Mouse (Mus musculus) CD4-positive helper T cell, adult 2 months (primary cell): Measurements from ENCODE around the gene Polr1a.

Experiments
- DNase-seq: peaks from one replicate; pipeline ENCODE4 v3.0.0-alpha.2; 2012; ENCODE audit warnings: low read depth, missing footprints, low spot score

The Polr1a gene

DNA sequence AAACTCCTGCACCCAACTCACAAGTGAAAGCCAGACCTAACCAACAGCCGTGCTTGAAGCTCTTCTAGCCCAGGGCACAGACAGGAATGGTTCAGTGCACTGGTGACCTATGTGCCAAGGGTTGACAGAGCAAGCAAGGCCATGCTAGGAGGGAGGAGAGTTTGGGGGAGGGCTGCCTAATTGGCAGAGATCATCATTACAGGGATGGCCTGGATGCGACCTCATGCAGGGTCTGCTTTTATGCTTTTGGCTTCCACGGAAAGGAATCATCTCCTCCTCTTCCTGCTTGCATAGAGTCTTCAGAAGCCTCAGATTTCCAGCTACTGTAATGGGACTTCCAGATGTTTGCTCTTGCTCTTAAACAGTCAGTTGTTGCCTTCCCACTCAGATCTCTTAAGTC lies 40.9 kb downstream of the Polr1a start:
- no peak for DNase-seq

DNA sequence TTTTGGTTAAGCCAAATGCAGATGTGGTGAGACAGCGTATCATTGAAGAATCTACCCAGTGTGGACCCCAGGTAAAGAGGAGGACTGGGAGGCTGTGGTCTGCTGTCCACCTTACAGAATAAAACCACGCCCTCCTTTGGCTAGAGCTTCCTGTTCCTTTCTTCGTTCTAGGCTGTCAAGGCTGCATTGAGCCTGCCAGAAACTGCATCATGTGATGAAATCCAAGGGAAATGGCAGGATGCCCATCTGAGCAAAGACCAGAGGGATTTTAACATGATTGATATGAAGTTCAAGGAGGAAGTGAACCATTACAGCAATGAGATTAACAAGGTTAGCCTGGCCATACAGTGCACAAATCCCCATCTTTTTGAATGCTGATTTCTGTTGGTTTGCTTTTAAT lies 41.7 kb downstream of the Polr1a start:
- DNase-seq, result no peak

DNA sequence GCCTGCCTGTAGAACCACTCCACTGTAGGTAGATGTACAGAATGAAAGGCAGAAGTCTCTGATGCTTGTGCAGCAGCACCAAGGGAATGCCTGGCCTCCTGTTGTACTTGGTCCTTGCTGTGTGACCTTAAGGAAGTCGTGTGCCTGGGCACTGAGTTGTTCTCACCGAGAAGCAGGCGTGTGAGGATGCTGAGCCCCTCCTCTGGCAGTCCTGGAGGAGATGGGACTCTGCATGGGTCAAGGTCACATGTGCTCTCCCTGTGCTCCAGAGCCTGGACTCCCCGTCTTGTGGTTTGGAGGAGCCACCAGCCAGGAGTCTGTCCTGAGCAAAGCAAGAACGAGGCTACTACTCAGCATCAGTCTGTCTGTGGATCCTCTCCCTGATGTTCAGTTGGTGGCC lies 42.3 kb downstream of the Polr1a start:
- DNase-seq, result no peak

DNA sequence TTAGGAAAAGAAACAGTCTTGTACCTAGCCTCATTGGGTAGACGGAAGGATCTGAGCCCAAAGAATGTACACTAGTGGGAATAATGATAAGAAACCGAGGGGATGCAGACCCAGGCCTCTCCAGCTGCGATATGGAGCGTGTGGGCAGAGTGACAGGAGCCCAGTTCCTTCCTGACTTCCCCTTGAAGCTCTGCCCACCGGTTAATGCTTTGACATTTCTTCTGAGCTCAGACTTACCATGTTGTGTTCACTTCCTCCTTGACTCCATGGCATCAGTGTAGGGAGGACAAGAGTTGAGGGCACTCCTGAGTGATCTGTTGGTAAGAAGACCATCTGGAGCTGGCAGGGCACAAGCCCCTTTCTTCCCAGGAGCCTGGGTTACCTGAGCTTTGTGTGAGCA lies 53.3 kb downstream of the Polr1a start:
- DNase-seq, result peak; percentile 4

DNA sequence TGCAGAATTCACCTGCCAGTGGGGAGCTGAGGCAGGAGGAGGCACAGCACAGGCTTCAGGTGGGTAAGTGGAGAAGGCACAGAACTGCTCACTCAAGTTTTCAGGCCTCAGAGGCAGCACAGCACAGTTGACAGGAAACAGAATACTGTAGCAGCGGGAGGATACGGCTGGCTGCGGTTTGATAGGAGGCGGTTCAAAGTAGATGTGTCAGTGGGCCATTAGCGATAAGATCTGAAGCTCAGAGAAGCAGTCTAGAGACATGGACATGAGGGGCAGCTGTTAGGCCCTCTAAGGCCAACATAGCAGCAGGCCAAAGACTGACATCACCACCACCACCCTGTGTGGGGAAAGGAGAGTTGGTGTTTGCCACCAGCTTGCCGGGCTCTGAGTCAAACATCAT lies 53.9 kb downstream of the Polr1a start:
- peak; percentile 75 for DNase-seq

DNA sequence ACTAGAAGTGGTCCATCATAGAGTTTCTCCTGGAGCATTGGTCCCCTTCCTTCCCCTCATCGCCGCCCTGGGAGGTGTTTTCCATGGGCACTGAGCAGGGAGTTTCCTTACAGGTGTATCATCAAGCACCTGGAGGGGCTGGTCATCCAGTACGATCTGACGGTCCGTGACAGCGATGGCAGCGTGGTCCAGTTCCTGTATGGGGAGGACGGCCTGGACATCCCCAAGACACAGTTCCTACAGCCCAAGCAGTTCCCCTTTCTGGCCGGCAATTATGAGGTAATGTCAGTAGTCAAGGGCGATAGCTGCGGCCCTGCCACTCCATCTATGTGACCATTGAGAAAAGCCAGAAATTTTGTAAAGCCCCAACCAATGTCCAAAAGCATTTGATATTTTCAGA lies 54.7 kb downstream of the Polr1a start:
- DNase-seq, result no peak

DNA sequence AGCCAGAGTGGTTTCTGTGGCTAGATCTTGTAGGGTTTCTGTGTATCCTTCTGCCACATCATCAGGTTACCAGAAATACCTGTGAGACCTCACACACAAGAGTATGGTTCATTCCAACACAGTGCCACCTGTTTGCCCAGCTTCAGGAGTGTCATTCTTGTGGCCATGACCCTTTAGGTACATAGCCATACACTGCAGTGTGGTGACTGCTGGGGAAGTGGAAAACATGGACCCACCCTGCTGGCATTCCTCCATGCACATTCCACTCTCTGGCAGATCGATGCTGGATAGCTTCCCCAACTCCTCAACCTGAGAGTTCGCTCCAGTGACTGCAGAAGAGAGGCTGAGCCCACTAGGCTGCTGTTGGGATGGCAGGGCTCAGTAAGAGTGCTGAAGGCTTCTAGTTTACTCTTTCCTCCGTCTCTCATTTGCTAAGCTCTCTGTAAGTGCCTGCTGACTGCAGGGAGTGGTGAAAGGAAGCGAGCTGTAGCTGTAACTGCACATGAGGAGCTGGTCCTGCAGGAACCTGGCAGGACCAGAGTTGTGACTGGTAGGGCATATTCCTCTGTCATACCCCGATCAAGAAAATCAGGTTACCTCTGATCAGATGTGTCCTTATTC lies 57.9 kb downstream of the Polr1a start:
- DNase-seq, result no peak

DNA sequence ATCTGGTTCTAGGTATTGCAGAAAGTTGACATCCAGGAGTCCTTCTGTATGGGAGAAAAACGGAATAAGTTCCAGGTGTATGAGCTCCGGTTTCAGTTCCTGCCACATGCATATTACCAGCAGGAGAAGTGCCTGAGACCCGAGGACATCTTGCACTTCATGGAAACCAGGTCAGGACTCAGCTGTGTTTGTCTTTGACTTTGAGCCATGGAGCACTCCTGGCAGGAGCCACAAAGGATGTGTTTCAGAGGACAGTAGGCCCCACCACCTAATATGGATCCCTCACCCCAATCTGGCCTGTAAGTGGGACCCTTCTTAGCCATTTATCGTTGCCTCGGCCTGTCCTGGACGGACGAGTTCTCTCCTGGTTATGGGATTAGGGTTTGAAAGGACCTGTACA lies 59.0 kb downstream of the Polr1a start:
- DNase-seq, result no peak

DNA sequence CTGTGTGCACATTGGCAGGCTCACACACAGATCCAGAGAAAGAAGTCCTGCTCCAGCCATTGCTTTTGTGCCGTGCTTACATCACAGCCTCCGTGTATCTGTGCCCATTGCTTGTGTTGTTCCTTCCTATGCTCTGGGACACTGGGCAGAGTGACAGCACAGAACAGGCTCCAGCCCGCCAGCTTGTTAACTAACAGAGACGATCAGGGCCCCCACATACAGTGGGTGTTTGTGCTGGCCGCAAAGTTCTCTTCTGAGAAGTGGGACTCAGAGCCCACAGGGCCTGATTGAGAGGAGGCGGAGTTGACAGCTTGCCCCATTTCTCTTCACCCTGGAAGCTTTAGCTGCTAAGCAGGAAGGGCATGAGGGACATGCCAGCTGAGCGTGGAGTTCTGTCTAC lies 60.6 kb downstream of the Polr1a start:
- no peak for DNase-seq

DNA sequence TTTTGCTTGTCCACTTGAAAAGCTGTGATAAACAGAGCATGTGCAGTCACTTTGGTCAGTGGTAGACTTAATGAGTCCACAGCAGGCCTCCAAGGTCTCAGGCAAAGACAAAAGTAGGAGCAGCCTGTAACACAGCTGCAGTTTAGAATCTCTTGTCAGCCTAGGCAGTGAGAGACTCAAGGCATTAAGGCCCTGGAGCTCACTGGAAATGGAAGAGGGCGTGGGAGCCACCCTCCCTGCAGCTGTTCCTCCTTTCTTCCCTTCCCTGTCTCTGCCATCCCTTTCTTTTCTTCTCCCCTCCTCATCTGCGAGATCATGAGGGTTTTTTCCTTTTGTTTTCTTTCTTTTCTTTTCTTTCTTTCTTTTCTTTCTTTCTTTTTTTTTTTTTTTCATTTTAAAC lies 61.3 kb downstream of the Polr1a start:
- DNase-seq, result no peak

DNA sequence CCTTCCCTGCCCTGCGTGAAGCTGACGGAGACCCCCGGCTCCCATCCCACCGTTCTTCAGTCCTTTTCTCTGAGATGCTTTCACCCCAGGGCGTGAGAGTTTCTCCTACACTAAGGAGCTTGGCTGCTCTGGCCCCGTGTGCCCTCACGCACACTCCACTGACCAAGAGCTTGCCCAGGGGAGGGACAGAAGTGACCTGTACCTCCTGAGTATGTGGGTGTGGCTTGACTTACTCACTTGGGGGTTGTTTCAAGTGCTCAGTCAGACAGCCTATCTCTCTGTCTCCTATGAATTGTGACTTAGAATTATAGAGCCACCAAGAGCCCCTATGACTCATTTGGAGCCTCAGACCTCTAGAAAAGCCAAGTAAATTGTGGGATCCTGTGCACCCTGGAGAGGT lies 67.7 kb downstream of the Polr1a start:
- DNase-seq, result no peak

DNA sequence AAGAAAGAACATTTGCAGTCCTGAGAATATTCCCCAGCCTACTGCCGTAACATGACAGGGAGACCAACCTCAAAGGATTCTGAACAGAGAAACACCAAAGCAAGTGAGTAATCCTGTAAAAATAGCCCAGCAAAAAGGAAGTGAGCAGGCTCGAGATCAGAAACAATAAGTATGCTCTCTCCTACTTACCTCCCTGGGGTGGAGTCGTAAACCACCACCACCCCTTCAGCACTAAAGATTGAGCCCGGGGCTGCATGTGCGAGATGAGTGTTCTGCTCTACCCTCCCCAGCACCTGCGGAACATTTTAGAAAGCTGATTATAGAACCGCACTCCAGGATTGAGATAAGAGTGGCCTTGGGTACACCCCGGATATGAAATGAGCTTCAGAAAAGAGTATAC lies 71.3 kb downstream of the Polr1a start:
- DNase-seq, result peak; percentile 89

DNA sequence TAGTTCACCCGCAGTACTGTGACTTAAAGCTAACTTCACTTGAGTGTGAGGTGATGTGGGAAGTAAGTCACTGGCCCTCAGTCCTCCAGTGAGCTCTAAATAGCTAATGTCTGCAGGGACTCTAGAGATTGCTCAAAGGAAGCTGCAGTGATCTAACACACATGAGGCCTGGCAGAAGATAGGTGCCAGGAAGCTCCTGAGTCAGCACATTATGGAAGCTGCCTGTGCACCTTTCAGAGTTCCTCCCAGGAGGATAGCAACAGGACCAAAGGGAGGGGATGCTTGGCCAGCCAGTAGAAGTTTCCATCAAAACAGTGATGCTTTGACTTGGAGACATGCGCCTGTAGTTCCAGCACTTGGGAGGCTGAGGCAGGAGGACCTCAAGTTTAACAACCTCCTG lies 71.7 kb downstream of the Polr1a start:
- DNase-seq, result no peak

DNA sequence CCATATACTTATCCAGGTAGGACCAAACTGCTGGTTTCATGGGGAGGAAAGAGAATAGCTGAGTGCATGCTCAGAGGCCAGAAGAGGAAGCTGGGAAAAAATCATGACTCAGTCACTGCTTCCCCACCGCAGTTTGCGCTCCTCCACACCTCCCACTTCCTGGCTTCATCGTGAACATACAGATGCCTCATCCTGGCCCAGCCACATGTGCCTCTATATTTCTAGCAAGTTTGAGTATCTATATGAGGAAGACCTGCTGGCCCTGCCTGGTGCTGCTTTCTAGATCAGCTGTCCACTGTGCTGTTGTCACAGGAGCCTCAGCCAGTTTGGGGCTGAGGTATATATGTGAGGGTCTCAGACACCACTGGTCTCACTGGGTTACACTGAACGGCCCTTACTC lies 72.6 kb downstream of the Polr1a start:
- DNase-seq, result peak; percentile 64

DNA sequence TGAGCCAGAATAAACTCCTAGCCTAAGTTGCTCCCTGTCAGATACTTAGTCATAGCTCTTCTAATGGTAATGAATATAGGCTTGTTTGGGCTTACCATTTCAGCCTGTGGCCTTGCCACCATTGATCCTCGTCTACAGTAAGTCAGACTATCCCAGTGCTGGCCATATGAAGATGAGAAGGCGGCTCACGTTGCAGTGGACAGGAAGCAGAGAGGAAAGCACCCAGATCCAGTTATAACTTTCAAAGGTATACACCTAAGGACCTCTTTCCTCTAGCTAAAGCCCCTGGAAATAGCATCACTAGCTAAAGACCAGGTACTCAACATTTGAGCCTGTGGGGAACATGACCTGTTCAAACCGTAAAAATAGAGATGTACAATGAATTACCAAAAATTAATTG lies 77.1 kb downstream of the Polr1a start:
- no peak for DNase-seq

DNA sequence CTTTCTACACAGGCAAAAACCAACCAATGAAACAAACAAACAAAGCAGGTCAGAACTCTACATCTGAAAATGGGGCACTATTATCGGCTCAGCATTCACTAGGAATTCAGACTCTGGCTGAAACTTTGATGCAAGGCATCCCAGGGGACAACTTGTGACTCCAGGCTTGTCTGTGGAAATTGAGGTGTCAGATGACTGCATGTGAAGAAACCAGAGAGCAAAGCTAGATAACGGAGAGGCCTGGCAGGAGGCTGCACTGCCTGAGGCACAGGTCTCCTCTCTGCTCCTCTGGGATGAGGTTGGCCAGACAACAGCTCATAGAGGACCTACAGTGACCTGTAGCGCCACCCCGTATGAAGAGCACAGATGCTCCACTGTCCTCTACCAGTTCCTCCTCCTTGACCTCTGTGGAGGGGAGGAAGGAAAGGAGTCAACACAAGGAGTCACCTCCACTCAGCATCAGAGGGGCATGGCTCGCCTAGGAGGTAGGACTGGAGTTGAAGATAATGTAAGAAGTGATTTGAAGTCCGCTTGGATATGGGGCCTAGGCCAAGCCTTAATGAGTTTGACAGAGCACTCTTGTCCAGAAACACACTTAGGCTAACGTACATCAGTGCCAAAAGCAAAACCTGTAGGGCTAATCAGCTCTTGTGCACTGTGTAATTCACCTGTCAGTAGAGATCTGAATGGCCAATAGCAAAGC lies 78.8 kb downstream of the Polr1a start:
- DNase-seq, result no peak

DNA sequence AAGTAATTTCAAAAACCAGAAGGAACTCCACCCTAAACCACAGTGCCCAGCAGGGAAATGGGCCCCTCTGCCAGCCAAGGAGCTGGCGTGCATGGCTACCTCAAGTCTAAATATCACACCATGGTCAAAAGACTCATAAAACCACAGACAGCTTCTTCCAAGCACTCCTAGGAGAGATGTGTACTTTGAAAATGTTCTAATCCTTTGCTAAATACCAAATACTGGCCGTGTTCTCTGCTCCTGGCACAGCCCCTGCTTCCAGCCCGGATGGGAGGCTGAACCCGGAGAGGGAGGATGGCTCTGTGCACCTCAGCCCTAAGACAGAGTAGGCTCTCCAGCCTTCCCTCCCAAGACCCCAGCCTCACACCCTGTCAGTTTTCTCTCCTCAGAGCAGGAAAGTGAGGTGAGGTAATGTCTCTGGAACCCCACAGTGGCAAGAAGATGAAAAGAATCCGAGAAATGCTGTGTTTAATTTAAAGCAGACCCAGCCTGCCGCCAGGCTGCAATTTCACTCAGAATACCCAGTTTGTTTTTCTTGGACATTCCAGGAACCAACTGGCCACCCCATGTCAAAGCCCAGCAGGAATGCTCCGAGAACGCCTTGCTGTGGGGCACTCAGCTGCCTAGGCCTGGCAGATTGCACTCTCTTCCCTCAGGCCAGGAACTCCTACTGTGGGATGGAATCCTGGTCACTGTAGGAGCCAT lies 80.9 kb downstream of the Polr1a start:
- no peak for DNase-seq

DNA sequence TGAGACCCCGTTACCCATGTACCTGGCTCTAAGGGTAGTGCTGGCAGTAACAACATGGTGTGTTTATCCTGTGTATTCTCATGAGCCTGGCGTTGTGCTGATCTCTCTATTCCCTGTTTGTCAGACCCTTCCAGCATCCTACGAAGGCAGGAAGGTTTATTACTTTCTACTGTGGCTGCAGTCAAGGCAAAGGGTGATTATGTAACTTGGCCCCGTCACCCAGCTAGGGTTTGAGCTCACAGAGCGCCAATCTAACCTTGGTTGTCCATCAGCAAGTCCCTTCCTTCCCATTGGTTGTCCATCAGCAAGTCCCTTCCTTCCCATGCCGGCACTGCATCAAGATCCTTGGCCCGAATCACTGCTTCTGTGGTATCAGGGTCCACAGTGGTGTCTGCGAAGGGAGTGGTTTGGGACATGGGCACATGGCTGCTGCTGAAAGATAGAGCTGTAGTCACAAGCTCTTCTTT lies 81.6 kb downstream of the Polr1a start:
- no peak for DNase-seq

DNA sequence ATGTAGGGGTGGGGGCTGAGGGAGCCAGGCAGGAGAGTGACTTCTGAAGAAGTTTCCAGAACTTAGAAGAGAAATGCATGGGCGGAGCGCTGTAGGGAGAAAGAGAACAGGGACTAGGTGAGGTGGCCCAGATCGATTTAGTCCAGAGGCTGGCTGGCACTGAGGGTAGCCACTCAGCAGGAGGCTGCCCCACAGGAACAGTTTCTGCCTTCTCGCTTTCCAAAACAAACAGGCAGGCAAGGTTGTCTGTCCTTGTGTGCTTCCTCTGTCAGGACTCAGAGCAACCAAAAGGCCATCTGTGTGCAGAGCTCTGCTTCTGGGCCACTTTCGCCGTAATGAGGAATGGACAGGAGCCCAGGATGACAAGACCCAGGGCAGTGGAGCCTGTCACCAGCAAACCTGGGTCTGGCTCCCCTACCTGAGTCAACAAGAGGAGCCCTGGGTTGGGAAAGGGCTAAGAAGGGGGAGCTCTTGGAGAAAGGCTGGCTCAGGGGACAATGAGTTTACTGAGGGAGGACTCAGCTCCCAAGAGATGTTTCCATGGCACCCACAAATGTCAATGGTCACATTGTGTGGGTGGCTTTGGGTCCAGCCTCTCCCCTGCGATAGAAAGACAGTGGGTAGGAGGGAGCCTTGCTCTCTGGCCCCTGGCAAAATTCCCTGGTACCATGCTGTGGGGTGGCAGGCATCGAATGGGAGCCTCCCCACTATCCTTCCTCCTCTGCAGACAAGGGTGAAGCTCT lies 82.5 kb downstream of the Polr1a start:
- no peak for DNase-seq

DNA sequence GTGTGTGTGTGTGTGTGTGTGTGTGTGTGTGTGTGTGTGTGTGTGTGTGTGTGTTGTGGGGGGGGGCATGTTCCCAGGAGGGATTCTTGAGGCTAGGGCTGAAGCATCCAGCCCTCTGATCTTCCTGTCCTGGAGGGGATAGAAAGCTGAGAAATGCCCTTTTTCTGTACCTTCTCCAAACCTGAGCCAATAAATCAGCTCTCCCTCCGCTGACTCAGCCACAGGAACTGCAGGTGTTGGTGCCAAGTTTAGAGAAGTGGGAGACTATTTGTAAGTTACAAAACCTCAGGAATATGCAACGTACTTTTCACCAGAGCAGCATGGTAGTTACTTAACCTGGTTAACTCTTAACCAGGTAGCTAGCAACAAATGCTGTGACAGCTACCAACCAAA lies 83.1 kb downstream of the Polr1a start:
- DNase-seq, result no peak

DNA sequence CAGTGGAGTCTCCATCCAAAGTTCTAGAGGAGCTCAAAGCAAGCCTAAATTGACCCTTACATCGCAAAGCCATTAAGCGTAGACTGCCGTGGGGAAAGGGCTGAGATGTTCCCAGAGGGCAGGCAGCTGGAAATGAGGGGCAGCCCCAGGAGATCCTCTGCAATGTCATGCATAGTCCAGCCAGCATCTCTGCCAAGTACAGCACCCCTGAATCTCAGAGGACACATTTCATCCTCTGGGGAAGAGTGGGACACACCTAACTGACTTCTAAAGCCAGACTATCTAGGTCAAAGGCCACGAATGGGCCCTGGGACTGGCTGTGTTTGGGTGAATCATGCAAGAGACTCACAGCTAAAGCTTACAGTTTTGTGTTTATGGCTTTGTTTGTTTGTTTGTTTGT lies 85.2 kb downstream of the Polr1a start:
- DNase-seq, result no peak

DNA sequence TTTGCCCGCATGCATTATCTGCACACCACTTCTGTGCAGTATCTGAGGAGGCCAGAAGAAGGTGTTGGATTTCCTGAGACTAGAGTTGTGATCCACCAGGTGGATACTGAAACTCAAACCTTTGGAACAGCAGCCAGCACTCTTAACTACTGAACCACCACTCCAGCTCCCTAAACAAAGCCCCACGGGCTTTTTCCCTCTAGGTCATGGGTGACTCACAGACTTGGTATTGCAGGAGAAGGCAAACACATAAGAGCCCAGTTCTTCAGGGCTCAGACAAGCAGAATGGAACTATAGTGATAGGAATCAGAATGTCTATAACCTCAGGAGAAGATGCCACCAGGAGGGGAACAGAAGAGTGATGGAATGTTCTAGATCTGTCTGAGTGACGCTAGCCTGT lies 86.2 kb downstream of the Polr1a start:
- DNase-seq, result no peak
